7 mouse cellular contexts compared by ENCODE assay signal in the genomic region with DNA sequence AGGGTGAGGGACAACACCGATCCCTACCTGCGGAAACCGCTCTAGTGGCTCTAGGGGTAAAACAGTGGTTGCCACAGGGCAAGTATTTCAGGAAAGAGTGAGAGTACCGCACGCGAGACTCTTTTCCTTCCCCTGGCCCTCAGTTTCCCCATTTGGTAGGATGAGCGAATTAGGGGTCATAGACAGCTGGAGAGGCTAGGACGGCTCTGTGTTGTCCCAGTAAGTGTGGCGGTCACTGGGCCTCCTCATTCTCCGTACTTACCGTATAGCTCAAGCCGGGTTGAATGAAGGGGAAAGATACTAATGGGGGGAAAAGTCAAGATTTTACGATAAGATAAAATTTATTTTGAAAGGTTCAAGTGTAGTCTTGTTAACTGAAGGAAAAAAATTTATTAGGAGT. TPM values are rescaled to one million over a fixed set of nuclear protein-coding genes. Genes with fewer than 3 reads are reported as not detected.
A peak's percentile ranks its signal among the peaks of the same experiment; 100 is the strongest.
DNase-seq lines count a peak whose midpoint lies in the region; ATAC-seq and TF ChIP-seq lines count a peak whose summit lies in the region.

No protein-coding gene starts in this region.

- no peaks in the 10 kb centered on the region for H3K9me3 ChIP-seq in forebrain, embryonic 15.5 days
- H3K9me3 ChIP-seq in liver, embryonic 15.5 days (replicated peaks) = no peaks in the 10 kb centered on the region

- WGBS in forebrain, embryonic 15.5 days = 5% methylated on average over 13 of the region's 13 CpGs
- 4% methylated on average over 13 of the region's 13 CpGs for WGBS in liver, embryonic 15.5 days (ENCODE audit: insufficient replicate concordance)

- TF ChIP-seq POLR2A in testis, adult 2 months (IDR thresholded peaks at IDR 0.05; ENCODE audit: control insufficient read depth, low read depth, low read length) = no peak

- peak overlapping the region; percentile 70 for H3K4me2 ChIP-seq in forebrain, embryonic 15.5 days (replicated peaks)
- H3K4me2 ChIP-seq in liver, embryonic 15.5 days = peak overlapping the region; percentile 82

- H3K36me3 ChIP-seq in testis, adult 2 months (ENCODE audit: control insufficient read depth, insufficient read depth, low read length) = no peaks in the 10 kb centered on the region
- no peaks in the 10 kb centered on the region for H3K36me3 ChIP-seq in forebrain, embryonic 15.5 days
- no peaks in the 10 kb centered on the region for H3K36me3 ChIP-seq in liver, embryonic 15.5 days (replicated peaks)

- H3K4me3 ChIP-seq in testis, adult 2 months (ENCODE audit: control insufficient read depth, low read depth, low read length) = peak overlapping the region; percentile 96
- H3K4me3 ChIP-seq in forebrain, embryonic 15.5 days = peak overlapping the region; percentile 96
- peak overlapping the region; percentile 86 for H3K4me3 ChIP-seq in liver, embryonic 15.5 days (replicated peaks)

- no peak for TF ChIP-seq CTCF in testis, adult 2 months (IDR thresholded peaks at IDR 0.05; ENCODE audit: control insufficient read depth, insufficient read depth, insufficient replicate concordance, low read depth, low read length)

- peak; percentile 26; the same call in 1 of the 2 replicates for ATAC-seq in forebrain, embryonic 15.5 days (replicated peaks)
- ATAC-seq in liver, embryonic 15.5 days (ENCODE audit: insufficient read depth) = peak; percentile 38

- H3K9ac ChIP-seq in forebrain, embryonic 15.5 days (replicated peaks) = peak overlapping the region; percentile 82
- peak overlapping the region; percentile 78 for H3K9ac ChIP-seq in liver, embryonic 15.5 days

- no peak for DNase-seq in testis, postnatal 14 days (ENCODE audit: low spot score)
- DNase-seq in urinary bladder, postnatal 4 days (ENCODE audit: low spot score in 2 of 2) = no peak
- DNase-seq in thymus, postnatal 14 days = no peak
- no peak for DNase-seq in retina, postnatal 1 day

- H3K27ac ChIP-seq in testis, adult 2 months (ENCODE audit: control insufficient read depth, insufficient read depth, low read depth, low read length) = peak overlapping the region; percentile 57
- no peak overlapping the region for H3K27ac ChIP-seq in forebrain, embryonic 15.5 days (replicated peaks)
- H3K27ac ChIP-seq in liver, embryonic 15.5 days (replicated peaks) = peak overlapping the region; percentile 63; the same call in 1 of the 2 replicates

- H3K27me3 ChIP-seq in testis, adult 2 months (ENCODE audit: control insufficient read depth, insufficient read depth, low read length) = no peaks in the 10 kb centered on the region
- no peaks in the 10 kb centered on the region for H3K27me3 ChIP-seq in forebrain, embryonic 15.5 days
- H3K27me3 ChIP-seq in liver, embryonic 15.5 days = peaks cover 9% of the 10 kb centered on the region; the same call in 1 of the 2 replicates

- H3K4me1 ChIP-seq in testis, adult 2 months (ENCODE audit: control insufficient read depth, insufficient read depth, low read length) = no peaks in the 10 kb centered on the region
- H3K4me1 ChIP-seq in forebrain, embryonic 15.5 days = peaks cover 13% of the 10 kb centered on the region
- H3K4me1 ChIP-seq in liver, embryonic 15.5 days (replicated peaks) = peaks cover 47% of the 10 kb centered on the region

RNA-seq across cellular contexts. Expression of gene Sar1b, which starts 0.5 kb away (rescaled TPM):
- 11.8 and 14.9 TPM in 2 replicates for polyA plus RNA-seq in testis, adult 2 months (2012; rRNA removed)
- polyA plus RNA-seq in forebrain, embryonic 15.5 days (2015; fragmentation: Nextera tagmentation; extraction: Ambion mirVana) = 145 and 151 TPM in 2 replicates
- 73.7 and 77.0 TPM in 2 replicates for polyA plus RNA-seq in liver, embryonic 15.5 days (2015; fragmentation: Nextera tagmentation; extraction: Ambion mirVana)

RNA-seq across cellular contexts. Expression of gene Sec24a, which starts 0.5 kb away (rescaled TPM):
- polyA plus RNA-seq in testis, adult 2 months (2012; rRNA removed) = 19.7 and 22.1 TPM in 2 replicates
- polyA plus RNA-seq in forebrain, embryonic 15.5 days (2015; fragmentation: Nextera tagmentation; extraction: Ambion mirVana) = 10.7 and 10.9 TPM in 2 replicates
- polyA plus RNA-seq in liver, embryonic 15.5 days (2015; fragmentation: Nextera tagmentation; extraction: Ambion mirVana) = 7.0 and 7.3 TPM in 2 replicates
